Mouse (Mus musculus) thymus, postnatal 25 days (tissue): ENCODE results near the gene Pdzd3.

ENCODE experiments used
- DNase-seq: peaks from one replicate; pipeline ENCODE4 v3.0.0; 2022

Gene Pdzd3

GRCm38 (mm10) chr9:44199166-44199565 lies 52.1 kb downstream of the Pdzd3 start:
- DNase-seq = no peak
